Mouse (Mus musculus) neural tube, embryonic 11.5 days (tissue): Measurements from ENCODE around the gene Gm13090. TPM values are rescaled to one million over a fixed set of nuclear protein-coding genes. Genes with fewer than 3 reads are reported as not detected.

Source experiments
- ATAC-seq: fragments of 200-750 bp; cut with Nextera tagmentation; 2 replicates; pipeline ENCODE4 v1.8.0; 2017; ENCODE audit warnings: moderate number of reproducible peaks, mild to moderate bottlenecking, moderate TSS enrichment, moderate library complexity; ENCODE audit not compliant: insufficient read depth, low FRiP score, low TSS enrichment
- DNase-seq: peaks from one replicate; pipeline ENCODE4 v3.0.0-alpha.2; 2015; ENCODE audit warnings: low spot score
- H3K27ac ChIP-seq: fragments of 300-500 bp; sonication (generic); 2 replicates; pipeline ENCODE4 v1.5.1; 2014; ENCODE audit warnings: low read depth, mild to moderate bottlenecking, low read length
- H3K27me3 ChIP-seq: fragments of 300-500 bp; sonication (generic); 2 replicates; pipeline ENCODE4 v1.6.1; 2014; ENCODE audit warnings: mild to moderate bottlenecking, low read length, mixed read lengths; ENCODE audit not compliant: control insufficient read depth, insufficient read depth
- H3K36me3 ChIP-seq: fragments of 300-500 bp; sonication (generic); 2 replicates; pipeline ENCODE4 v1.6.1; 2014; ENCODE audit warnings: mild to moderate bottlenecking, low read length, moderate library complexity, mixed read lengths; ENCODE audit not compliant: control insufficient read depth, insufficient read depth
- H3K4me1 ChIP-seq: fragments of 300-500 bp; sonication (generic); 2 replicates; pipeline ENCODE4 v1.6.1; 2014; ENCODE audit warnings: low read length, mixed read lengths; ENCODE audit not compliant: control insufficient read depth, insufficient read depth
- H3K4me2 ChIP-seq: fragments of 300-500 bp; sonication (generic); 2 replicates; pipeline ENCODE4 v1.6.1; 2014; ENCODE audit warnings: low read depth, mild to moderate bottlenecking, moderate library complexity
- H3K4me3 ChIP-seq: fragments of 300-500 bp; sonication (generic); 2 replicates; pipeline ENCODE4 v1.5.1; 2014; ENCODE audit warnings: low read depth, low read length
- H3K9ac ChIP-seq: fragments of 300-500 bp; sonication (generic); 2 replicates; pipeline ENCODE4 v1.6.1; 2014; ENCODE audit warnings: mild to moderate bottlenecking, low read length
- H3K9me3 ChIP-seq: fragments of 300-500 bp; sonication (generic); 2 replicates; pipeline ENCODE4 v1.6.1; 2016; ENCODE audit warnings: low read length; ENCODE audit not compliant: control insufficient read depth
- WGBS: fragments of 180-500 bp; shearing (Covaris S2); extraction: QIAGEN DNeasy Blood & Tissue Kit; methylation state at CpG from one replicate; pipeline ENCODE4 v1.1.7; 2014; 5-methylcytosine and 5-hydroxymethylcytosine counted together
- polyA plus RNA-seq: library from polyadenylated mRNA; unstranded; fragments of >200 nt; fragmentation: Nextera tagmentation; extraction: Ambion mirVana; gene quantifications from 2 replicates; pipeline ENCODE4 v1.2.1, GENCODE M21; 2014

Gm13090 gene
- polyA plus RNA-seq, 1 experiment from 2014 or later, result 0.54 TPM

DNA sequence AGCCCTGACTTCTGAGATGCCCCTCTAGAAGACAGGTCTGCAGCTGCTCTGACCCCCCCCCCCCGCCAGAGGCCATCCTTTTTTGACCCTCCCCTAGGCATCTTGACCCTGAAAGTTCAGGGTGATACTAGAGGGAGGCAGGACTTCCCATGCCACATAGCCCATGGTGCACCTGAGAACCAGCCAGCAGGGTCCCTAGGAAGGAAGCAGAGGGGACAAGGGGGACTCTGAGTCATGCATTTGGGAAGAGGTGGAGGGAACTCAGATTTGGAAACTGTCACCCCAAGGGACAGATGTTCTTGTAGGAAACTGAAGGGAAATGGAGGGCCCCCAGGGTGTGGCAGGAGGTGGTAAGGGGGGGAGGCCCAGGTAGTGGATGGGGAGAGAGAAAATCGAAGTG is 49.2 kb downstream of the Gm13090 start:
- H3K4me2 ChIP-seq, result peak overlapping the region; percentile 35

DNA sequence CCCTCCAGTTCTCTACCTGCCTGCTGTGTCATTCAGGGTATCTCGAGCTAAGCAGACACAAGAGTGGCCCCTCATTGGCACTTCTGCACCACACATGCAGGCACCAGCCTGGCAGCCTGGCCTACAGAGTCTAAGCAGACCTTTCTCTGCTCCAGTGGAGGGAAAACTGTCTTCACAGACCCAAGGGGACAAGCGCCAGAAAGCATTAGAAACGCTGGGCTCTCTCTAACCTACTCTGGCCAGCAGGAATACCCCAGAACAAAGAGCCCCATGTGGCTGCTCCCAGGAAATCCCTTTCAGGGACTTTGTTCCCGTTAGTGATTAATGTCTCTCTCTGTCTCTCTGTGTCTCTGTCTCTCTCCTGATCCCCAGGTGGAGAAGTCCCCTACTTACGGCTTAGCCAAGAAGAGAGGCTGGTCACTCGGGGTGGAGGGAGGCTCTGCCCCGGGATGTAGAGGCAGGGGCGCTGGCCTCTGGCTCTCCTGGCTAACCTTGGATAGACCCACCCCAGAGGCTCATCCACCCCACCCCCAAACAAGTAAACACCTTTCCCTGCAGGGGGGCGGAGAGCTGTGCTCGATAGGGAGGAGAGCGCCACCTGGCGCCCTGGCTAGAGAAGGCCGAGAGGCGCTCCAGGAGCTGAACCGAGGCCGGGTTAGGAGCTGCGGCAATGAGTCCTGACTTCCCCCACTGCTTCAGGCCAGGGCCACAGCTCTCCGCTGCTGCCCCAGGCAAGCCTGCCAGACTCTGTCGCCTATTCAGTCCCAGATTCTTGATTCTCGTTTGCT is 49.9 kb downstream of the Gm13090 start:
- H3K27ac ChIP-seq, result peak overlapping the region; percentile 92
- no peaks in the 10 kb centered on the region; the same call in 1 of the 2 replicates for H3K9me3 ChIP-seq
- H3K4me2 ChIP-seq, result peak overlapping the region; percentile 35
- no peaks in the 10 kb centered on the region for H3K36me3 ChIP-seq
- WGBS, result 7% methylated on average over 20 of the region's 20 CpGs
- DNase-seq, result peak; percentile 89
- peaks cover 24% of the 10 kb centered on the region for H3K4me1 ChIP-seq
- no peaks in the 10 kb centered on the region for H3K27me3 ChIP-seq
- ATAC-seq, result peak; percentile 16; the same call in 1 of the 2 replicates
- no peak overlapping the region for H3K4me3 ChIP-seq
- peak overlapping the region; percentile 38; the same call in 1 of the 2 replicates for H3K9ac ChIP-seq

More for the DNA sequence above, 49.2 kb downstream of the Gm13090 start:
- ATAC-seq, result no peak
- WGBS, result 31% methylated on average over 2 of the region's 2 CpGs
- no peak for DNase-seq
- Histone ChIP-seq H3K36me3 (no peaks in the 10 kb centered on the region), H3K4me3 (no peak overlapping the region), H3K9ac (no peak overlapping the region; the same call in 1 of the 2 replicates), H3K27me3 (no peaks in the 10 kb centered on the region), H3K4me1 (peaks cover 24% of the 10 kb centered on the region), H3K9me3 (no peaks in the 10 kb centered on the region), H3K27ac (peak overlapping the region; percentile 92; the same call in 1 of the 2 replicates)

DNA sequence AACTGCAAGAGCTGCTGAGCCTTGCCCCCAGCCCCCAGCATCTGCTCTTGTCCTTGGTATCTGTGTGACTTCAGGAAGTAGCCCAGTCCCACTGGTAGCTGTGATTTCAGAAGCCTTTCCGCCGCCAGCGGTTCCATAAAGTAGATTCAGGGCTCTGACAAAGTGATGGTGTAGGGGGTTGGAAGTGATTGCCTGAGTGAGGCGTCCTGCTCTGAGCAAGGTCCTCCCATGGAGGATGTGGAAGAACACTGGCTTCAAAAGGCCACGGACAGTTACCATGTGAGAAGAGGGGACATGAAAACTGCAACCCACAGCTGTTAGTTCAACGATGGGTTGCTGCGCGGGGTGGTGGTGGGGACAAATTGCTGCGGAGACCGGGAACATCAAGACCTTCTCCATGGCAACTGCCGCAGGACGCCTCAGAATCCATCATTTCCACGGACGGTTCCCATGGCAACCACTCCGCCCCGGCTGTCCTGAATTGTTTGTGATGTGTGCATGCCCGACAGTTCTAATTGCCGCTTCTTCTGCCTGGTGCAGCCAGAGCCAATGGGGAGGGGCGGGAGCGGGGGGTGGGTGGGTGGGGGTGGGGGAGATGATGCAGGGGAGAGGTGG is 51.1 kb downstream of the Gm13090 start:
- peak; percentile 79 for ATAC-seq

More for the DNA sequence above, 51.1 kb downstream of the Gm13090 start:
- under 1% methylated on average over 20 of the region's 20 CpGs for WGBS
- no peaks in the 10 kb centered on the region for H3K27me3 ChIP-seq
- no peaks in the 10 kb centered on the region for H3K36me3 ChIP-seq
- peak overlapping the region; percentile 35 for H3K4me2 ChIP-seq
- peak; percentile 95 for DNase-seq
- peaks cover 24% of the 10 kb centered on the region for H3K4me1 ChIP-seq
- H3K27ac ChIP-seq, result peak overlapping the region; percentile 93
- H3K4me3 ChIP-seq, result no peak overlapping the region
- peak overlapping the region; percentile 30; the same call in 1 of the 2 replicates for H3K9ac ChIP-seq
- H3K9me3 ChIP-seq, result no peaks in the 10 kb centered on the region; the same call in 1 of the 2 replicates

Other genes starting within 250 kb of the Gm13090 start
- 62.4 and 63.7 TPM in 2 replicates for gene Errfi1, start 235.7 kb upstream of the Gm13090 start, polyA plus RNA-seq
- 417 and 424 TPM in 2 replicates for gene Park7, start 175.1 kb upstream of the Gm13090 start, polyA plus RNA-seq
- gene Tnfrsf9, start 175.0 kb upstream of the Gm13090 start, polyA plus RNA-seq, result 0.20 and 0.39 TPM in 2 replicates
- gene Uts2, start 92.5 kb upstream of the Gm13090 start, polyA plus RNA-seq, result not detected in 2 replicates
- 4.9 and 5.0 TPM in 2 replicates for gene Per3, start 44.9 kb upstream of the Gm13090 start, polyA plus RNA-seq
- 66.1 and 72.8 TPM in 2 replicates for gene Vamp3, start 31.6 kb upstream of the Gm13090 start, polyA plus RNA-seq